Mouse (Mus musculus) liver, embryonic 12.5 days (tissue): Measurements from ENCODE around the gene Mrpl23. TPM values are rescaled to one million over a fixed set of nuclear protein-coding genes. Genes with fewer than 3 reads are reported as not detected.

Source experiments
- ATAC-seq: fragments of 200-750 bp; cut with Nextera tagmentation; 2 replicates; pipeline ENCODE4 v1.8.0; 2017; ENCODE audit warnings: moderate number of reproducible peaks, mild to moderate bottlenecking, moderate library complexity
- H3K27ac ChIP-seq: fragments of 300-500 bp; sonication (generic); 2 replicates; pipeline ENCODE4 v1.5.1; 2016; ENCODE audit warnings: mild to moderate bottlenecking
- H3K27me3 ChIP-seq: fragments of 300-500 bp; sonication (generic); replicated peaks from 2 replicates; pipeline ENCODE4 v1.6.1; 2016; ENCODE audit warnings: mild to moderate bottlenecking, moderate library complexity
- H3K36me3 ChIP-seq: fragments of 300-500 bp; sonication (generic); 2 replicates; pipeline ENCODE4 v1.6.1; 2016; ENCODE audit warnings: mild to moderate bottlenecking, moderate library complexity
- H3K4me1 ChIP-seq: fragments of 300-500 bp; sonication (generic); 2 replicates; pipeline ENCODE4 v1.6.1; 2016
- H3K4me2 ChIP-seq: fragments of 300-500 bp; sonication (generic); 2 replicates; pipeline ENCODE4 v1.6.1; 2016; ENCODE audit warnings: mild to moderate bottlenecking, moderate library complexity
- H3K4me3 ChIP-seq: fragments of 300-500 bp; sonication (generic); 2 replicates; pipeline ENCODE4 v1.5.1; 2016; ENCODE audit warnings: mild to moderate bottlenecking, moderate library complexity
- H3K9ac ChIP-seq: fragments of 300-500 bp; sonication (generic); 2 replicates; pipeline ENCODE4 v1.6.1; 2016; ENCODE audit warnings: mild to moderate bottlenecking, moderate library complexity
- H3K9me3 ChIP-seq: fragments of 300-500 bp; sonication (generic); replicated peaks from 2 replicates; pipeline ENCODE4 v1.6.1; 2016; ENCODE audit warnings: mild to moderate bottlenecking, moderate library complexity
- WGBS: fragments of 180-500 bp; shearing (Covaris S2); methylation state at CpG from one replicate; pipeline ENCODE4 v1.1.7; 2016; ENCODE audit not compliant: insufficient replicate concordance; 5-methylcytosine and 5-hydroxymethylcytosine counted together
- polyA plus RNA-seq: library from polyadenylated mRNA; unstranded; fragments of >200 nt; fragmentation: Nextera tagmentation; extraction: Ambion mirVana; gene quantifications from 2 replicates; pipeline ENCODE4 v1.2.1, GENCODE M21; 2016

Mrpl23 gene
- polyA plus RNA-seq, 1 experiment from 2014 or later = 14.4 TPM

DNA sequence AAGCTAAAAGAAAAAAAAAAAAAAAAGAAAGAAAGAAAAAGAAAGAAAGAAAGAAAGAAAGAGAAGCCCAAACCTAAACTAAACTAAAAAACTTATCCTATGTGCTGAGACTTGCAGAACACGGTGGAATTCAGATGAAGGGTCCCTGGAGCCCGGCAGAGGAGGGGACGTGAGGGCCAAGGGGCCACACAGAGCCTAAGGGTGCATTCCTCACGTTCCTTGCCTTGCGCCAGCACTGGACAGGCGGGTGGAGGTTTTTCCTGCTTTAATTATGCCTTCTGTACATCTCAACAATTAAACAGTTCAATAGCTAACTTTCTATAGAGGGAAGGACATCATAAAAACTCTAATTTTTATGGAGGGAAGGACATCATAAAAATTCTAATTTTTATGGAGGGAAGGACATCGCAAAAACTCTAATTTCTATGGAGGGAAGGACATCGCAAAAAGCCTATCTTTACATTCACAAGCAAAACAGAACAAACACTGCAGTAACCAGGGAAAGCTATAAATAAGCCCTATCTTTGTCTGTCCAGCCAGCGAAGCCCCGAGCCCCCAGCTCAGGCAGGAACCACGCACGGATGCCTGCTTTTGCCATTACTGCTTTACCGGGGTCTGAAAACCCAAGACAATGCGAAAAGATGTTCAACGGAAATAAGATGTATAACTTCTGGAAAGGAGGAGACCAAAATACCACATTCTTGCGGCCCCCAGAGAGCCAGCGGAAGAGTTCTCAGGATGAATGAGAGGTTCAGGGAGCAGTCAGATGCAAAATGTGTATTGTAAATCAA, 9.1 kb upstream of the Mrpl23 start:
- Histone ChIP-seq H3K27ac (peak overlapping the region; percentile 59; the same call in 1 of the 2 replicates), H3K9ac (no peak overlapping the region), H3K4me2 (no peak overlapping the region), H3K4me3 (no peak overlapping the region), H3K27me3 (no peaks in the 10 kb centered on the region), H3K9me3 (no peaks in the 10 kb centered on the region), H3K4me1 (peaks cover 64% of the 10 kb centered on the region), H3K36me3 (no peaks in the 10 kb centered on the region)
- WGBS = 46% methylated on average over 17 of the region's 17 CpGs
- ATAC-seq = no peak

DNA sequence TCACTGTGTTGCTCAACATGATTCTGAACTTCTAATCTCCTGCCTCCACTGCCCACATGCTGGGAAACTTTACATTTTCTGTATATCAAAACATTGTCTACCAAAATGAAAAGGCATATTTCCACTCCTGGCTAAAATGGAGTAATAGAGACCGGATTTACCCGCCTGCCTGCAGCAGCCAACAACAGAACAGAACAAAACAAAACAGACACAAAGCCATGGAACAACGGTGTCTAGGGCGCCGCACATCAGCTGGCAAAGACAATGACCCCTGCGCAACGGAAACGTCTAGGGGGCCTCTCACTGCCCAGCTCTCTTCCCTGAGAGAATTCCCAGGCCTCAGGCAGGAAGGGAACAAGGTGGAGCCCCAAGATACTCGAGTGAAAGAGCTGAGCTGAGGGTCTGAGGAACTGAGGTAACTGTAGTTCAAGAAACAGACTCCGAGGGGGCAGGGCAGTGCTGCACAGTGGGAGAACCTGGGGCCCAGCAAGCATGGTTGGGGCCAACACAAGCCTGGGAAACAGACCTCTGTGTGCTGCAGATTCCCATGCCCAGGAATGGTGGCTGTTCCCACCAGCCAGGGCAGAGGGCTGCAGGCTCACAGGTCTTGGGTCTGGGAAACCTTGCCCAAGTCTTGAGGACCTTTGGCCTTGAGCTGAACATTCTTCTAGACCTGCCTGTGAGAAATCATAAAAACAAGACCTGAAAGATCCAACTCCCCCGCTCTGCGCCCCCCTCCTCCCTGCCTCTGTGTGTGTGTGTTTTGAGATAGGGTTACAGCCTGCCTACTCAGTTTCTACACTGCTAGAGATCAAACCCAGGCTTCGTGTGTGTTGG, 6.9 kb upstream of the Mrpl23 start:
- Histone ChIP-seq H3K36me3 (no peaks in the 10 kb centered on the region), H3K9me3 (no peaks in the 10 kb centered on the region), H3K4me2 (peak overlapping the region; percentile 45), H3K4me1 (peaks cover 78% of the 10 kb centered on the region), H3K9ac (peak overlapping the region; percentile 36; the same call in 1 of the 2 replicates), H3K27me3 (peaks cover 1% of the 10 kb centered on the region), H3K27ac (peak overlapping the region; percentile 74), H3K4me3 (no peak overlapping the region)
- 25% methylated on average over 13 of the region's 13 CpGs for WGBS
- ATAC-seq = peak; percentile 77

DNA sequence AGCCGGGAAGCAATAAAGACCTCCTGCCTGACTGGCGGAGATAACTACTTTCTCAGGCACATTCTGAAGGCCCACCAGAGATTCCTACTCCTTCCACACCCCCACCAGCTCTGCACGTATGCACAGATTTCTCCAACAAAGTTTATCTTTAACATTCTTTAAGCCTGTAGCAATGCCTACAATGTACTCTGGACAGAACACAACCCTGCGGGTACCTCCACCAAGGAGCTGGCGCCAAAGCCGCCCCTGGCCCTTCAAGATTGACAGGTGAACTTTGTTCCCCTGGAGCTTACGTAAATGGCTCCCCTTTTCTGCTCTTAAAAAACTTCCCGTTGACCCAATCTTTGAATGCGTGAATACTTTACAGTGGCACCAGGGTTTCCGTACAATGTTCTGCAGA, 3.1 kb upstream of the Mrpl23 start:
- Histone ChIP-seq H3K9me3 (no peaks in the 10 kb centered on the region), H3K4me1 (peaks cover 74% of the 10 kb centered on the region), H3K36me3 (no peaks in the 10 kb centered on the region), H3K4me2 (no peak overlapping the region), H3K27ac (no peak overlapping the region), H3K4me3 (no peak overlapping the region), H3K27me3 (peaks cover 18% of the 10 kb centered on the region), H3K9ac (no peak overlapping the region)
- ATAC-seq = peak; percentile 8; the same call in 1 of the 2 replicates
- 43% methylated on average over 10 of the region's 10 CpGs for whole genome bisulfite sequencing

DNA sequence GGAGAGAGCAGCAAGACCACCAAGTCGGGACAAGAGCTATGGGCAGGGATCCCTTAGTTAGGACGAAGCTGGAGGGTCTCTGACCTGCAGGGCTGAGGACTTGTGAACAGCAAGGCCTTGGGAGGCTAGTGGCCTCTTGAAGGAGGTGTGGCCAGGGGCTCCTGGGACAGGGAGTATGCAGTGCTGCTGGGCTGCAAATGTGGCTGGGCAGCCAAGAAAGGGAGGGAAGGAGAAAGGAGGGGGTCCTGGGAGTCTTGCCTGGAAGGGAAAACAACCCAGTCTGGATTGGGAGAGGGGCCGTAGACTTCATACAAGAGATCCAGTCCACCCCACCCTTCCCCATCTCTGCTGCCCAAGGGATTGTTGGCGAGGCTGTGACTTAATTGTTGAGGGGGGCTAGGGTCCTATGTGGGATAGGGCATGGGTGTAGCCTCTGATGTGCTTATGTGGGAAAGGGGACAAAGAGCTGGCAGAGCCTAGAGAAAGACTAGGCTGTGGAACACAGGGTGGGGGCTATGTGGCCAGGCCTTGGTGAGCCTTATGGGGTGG, 439 bp upstream of the Mrpl23 start:
- ATAC-seq = no peak
- Histone ChIP-seq H3K4me3 (0 out of 2 replicates have a peak overlapping the region, but pooled peaks have one; percentile 84), H3K9ac (no peak overlapping the region), H3K4me1 (peaks cover 70% of the 10 kb centered on the region), H3K27me3 (peaks cover 18% of the 10 kb centered on the region), H3K4me2 (peak overlapping the region; percentile 92; the same call in 1 of the 2 replicates), H3K9me3 (no peaks in the 10 kb centered on the region), H3K36me3 (peaks cover 20% of the 10 kb centered on the region), H3K27ac (no peak overlapping the region)
- 73% methylated on average over 4 of the region's 4 CpGs for WGBS

DNA sequence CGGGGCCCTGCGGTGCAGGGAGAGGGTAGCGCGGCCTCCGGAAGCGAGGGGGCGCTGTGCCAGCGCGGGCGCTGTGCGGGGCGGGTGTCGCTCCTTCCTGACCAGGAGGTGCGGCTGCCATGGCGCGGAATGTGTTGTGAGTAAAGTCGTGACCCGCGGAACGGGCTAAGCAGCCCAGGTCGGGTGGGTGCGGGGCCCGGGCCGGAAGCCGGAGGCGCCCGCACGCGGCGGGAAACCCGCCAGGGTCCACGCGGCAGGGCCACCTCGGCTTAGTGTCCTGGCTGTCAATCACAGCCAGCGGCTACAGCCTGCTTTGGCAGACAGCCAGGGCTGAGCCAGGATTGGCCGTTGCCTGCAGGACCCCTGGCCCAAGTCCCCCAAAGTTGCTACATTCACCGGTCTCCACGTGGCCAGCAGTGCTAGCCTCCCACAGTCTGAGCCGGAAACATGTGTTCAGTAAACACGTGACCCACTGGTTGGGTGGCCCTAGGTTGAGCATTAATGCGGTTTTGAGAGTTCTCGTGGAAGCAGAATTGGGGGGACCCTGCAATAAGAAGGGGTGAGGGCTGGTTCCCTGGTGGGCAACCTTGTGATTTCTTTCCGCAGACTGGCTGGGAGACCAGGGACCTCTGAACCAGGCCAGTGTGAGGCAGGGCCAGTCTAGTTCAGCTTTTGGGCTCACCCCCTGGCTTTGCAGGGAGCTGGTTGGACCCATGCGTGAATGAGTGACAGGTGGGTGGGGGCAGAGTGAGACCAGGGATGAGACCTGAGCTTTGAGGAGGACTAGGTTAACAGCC, 771 bp downstream of the Mrpl23 start:
- peak overlapping the region; percentile 92 for H3K4me2 ChIP-seq
- peak overlapping the region; percentile 85 for H3K9ac ChIP-seq
- H3K36me3 ChIP-seq = peaks cover 24% of the 10 kb centered on the region
- peaks cover 18% of the 10 kb centered on the region for H3K27me3 ChIP-seq
- peak overlapping the region; percentile 84 for H3K4me3 ChIP-seq
- WGBS = 4% methylated on average over 42 of the region's 44 CpGs
- H3K4me1 ChIP-seq = peaks cover 66% of the 10 kb centered on the region
- H3K9me3 ChIP-seq = no peaks in the 10 kb centered on the region
- ATAC-seq = peak; percentile 79
- H3K27ac ChIP-seq = peak overlapping the region; percentile 91

DNA sequence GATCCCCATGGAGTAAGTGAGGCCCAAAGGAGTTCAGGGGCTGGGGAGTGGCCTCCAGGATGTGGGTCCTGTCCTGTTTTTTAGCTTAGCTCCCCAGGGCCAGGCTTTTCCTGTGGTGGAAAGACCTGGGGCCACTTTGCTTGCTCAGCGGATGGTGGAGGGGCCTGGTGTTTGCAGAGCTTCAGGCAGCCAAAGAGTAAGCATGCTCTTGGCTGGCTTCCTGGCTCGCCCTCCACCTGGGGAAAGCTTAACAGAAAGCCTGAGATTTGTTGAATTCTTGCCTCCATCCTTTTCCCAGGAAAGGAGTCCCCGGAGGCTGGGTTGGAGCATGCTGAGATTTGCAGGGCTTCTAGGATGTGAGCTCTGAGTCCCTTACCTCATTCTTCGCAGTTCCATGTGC, 2.6 kb downstream of the Mrpl23 start:
- 69% methylated on average over 4 of the region's 4 CpGs for WGBS
- Histone ChIP-seq H3K27me3 (peaks cover 18% of the 10 kb centered on the region), H3K4me2 (peak overlapping the region; percentile 92; the same call in 1 of the 2 replicates), H3K9me3 (no peaks in the 10 kb centered on the region), H3K27ac (peak overlapping the region; percentile 91), H3K36me3 (peaks cover 41% of the 10 kb centered on the region), H3K4me1 (peaks cover 70% of the 10 kb centered on the region), H3K4me3 (no peak overlapping the region), H3K9ac (no peak overlapping the region)
- ATAC-seq = no peak

DNA sequence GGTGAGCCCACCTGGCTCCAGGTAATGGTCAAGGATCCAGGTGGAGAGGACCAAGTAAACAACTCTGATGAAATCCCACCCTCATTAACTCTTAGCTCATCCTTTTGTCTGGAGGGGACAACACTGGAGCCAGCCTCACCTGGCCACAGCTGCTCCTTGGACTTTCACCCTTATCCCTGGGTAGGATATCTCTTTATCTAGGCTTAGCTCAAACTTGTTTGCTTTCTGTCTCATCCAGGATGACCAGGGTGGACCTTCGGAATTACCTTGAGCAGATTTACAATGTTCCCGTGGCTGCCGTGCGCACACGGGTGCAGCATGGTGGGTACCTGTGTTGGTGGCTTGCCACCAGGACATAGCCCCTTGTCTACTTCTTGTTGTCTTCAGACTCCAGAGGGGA, 3.3 kb downstream of the Mrpl23 start:
- Histone ChIP-seq H3K27me3 (peaks cover 14% of the 10 kb centered on the region), H3K4me1 (peaks cover 76% of the 10 kb centered on the region), H3K9ac (no peak overlapping the region), H3K9me3 (no peaks in the 10 kb centered on the region), H3K4me2 (no peak overlapping the region), H3K36me3 (peaks cover 47% of the 10 kb centered on the region), H3K27ac (peak overlapping the region; percentile 91), H3K4me3 (no peak overlapping the region)
- 90% methylated on average over 5 of the region's 5 CpGs for WGBS
- no peak for ATAC-seq

DNA sequence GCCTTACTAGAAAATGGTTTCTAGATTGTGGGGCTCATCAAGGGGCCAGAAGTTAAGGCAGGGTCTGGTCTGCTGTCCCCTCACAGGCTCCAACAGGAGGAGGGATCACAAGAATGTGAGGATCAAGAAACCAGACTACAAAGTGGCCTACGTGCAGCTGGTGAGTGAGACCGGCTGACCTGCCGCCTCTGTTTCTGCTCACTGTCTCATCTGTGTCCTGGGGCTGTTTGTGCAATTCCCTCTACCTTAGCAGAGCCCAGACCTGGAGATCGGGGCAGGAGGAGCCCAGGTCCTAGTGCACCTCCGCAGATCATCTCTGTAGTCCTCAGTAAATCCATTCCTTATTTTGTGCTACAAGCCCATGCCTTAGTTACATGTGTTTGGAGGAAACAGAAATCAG, 4.7 kb downstream of the Mrpl23 start:
- peak overlapping the region; percentile 53 for H3K27ac ChIP-seq
- no peak for ATAC-seq
- H3K4me3 ChIP-seq = no peak overlapping the region
- WGBS = 71% methylated on average over 5 of the region's 5 CpGs
- H3K9me3 ChIP-seq = no peaks in the 10 kb centered on the region
- no peak overlapping the region for H3K4me2 ChIP-seq
- H3K36me3 ChIP-seq = peaks cover 55% of the 10 kb centered on the region
- no peak overlapping the region for H3K9ac ChIP-seq
- H3K4me1 ChIP-seq = peaks cover 76% of the 10 kb centered on the region
- H3K27me3 ChIP-seq = 0 out of 2 replicates have a peak, but pooled peaks cover 2% of the 10 kb centered on the region

DNA sequence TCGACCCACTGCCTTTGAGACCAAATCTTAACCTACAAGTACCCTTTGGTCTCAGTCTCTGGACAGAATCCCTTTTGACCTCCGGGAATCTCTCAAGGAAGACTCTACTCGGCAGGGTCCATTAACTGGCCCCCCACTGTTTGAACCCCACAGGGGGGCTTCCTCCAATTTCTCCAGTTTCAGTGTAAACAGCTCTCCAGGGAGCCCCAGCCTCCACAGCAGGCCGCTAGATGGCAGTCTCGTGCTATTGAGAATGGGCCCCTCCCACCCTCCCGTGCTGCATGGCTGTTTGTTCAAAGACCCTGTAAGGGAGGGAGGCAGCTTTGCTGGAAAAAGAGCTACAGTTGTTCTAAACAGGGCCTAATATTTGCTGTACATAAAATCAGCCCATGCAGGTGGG, 5.4 kb downstream of the Mrpl23 start:
- 16% methylated on average over 6 of the region's 6 CpGs for WGBS
- H3K4me3 ChIP-seq = no peak overlapping the region
- H3K36me3 ChIP-seq = peaks cover 55% of the 10 kb centered on the region
- H3K4me1 ChIP-seq = peaks cover 76% of the 10 kb centered on the region
- no peaks in the 10 kb centered on the region for H3K27me3 ChIP-seq
- ATAC-seq = peak; percentile 29; the same call in 1 of the 2 replicates
- peak overlapping the region; percentile 78 for H3K27ac ChIP-seq
- H3K4me2 ChIP-seq = peak overlapping the region; percentile 17; the same call in 1 of the 2 replicates
- 0 out of 2 replicates have a peak overlapping the region, but pooled peaks have one; percentile 29 for H3K9ac ChIP-seq
- H3K9me3 ChIP-seq = no peaks in the 10 kb centered on the region

DNA sequence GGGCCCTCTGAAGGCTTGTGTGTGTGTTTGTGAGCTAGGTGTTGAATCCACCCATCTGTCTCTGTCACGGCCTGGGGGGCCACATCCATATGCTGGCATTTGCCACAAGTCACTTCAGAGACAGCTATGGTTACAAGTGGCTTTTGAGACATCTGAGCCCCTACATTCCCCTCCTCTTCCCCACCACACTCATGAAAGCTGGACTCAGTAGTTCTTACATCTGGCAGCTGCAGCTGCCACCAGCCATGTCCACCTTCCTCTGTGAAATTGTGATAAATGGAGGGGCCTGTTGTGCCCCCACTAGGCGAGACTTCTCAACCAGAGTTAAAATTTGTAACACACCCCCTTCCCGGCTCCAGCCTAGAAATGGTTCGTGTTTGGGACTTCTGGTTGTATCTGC, 5.8 kb downstream of the Mrpl23 start:
- peak overlapping the region; percentile 29; the same call in 1 of the 2 replicates for H3K9ac ChIP-seq
- H3K4me3 ChIP-seq = no peak overlapping the region
- H3K4me1 ChIP-seq = peaks cover 77% of the 10 kb centered on the region
- H3K9me3 ChIP-seq = no peaks in the 10 kb centered on the region
- H3K27me3 ChIP-seq = no peaks in the 10 kb centered on the region
- WGBS = 46% methylated on average over 4 of the region's 4 CpGs
- peak overlapping the region; percentile 17; the same call in 1 of the 2 replicates for H3K4me2 ChIP-seq
- peaks cover 55% of the 10 kb centered on the region for H3K36me3 ChIP-seq
- peak overlapping the region; percentile 78 for H3K27ac ChIP-seq
- ATAC-seq = no peak

DNA sequence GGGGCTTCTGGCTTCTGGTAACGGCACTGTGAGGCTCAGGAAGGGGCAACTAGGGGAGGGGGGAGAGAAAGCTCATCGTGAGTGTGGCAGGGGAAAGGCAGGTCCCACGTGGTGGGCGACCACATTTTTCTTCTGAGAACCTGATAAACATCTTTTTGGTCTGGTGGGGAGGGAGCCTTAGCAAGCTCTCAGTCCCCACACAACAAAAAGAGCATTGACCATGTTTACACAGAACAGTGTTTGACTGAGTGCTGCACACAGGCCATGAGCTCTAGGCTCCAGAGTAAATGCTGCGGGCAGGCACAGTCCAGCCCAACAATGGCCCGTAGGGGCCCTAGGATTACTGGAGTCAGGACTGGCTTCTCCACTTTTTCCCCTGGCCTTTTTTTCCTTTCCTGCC, 6.3 kb downstream of the Mrpl23 start:
- ATAC-seq = 0 out of 2 replicates have a peak, but pooled peaks have one; percentile 20
- Histone ChIP-seq H3K4me1 (peaks cover 77% of the 10 kb centered on the region), H3K27me3 (no peaks in the 10 kb centered on the region), H3K4me3 (no peak overlapping the region), H3K9ac (peak overlapping the region; percentile 29), H3K27ac (peak overlapping the region; percentile 78), H3K36me3 (peaks cover 55% of the 10 kb centered on the region), H3K9me3 (no peaks in the 10 kb centered on the region), H3K4me2 (0 out of 2 replicates have a peak overlapping the region, but pooled peaks have one; percentile 17)
- whole genome bisulfite sequencing = 31% methylated on average over 6 of the region's 6 CpGs
